Comparison of ENCODE assay signal across 8 mouse cellular contexts in genomic region chr4:139252051-139252760, GRCm38 (mm10). TPM values are rescaled to one million over a fixed set of nuclear protein-coding genes. Genes with fewer than 3 reads are reported as not detected.
DNase-seq lines count a peak whose midpoint lies in the region; ATAC-seq and TF ChIP-seq lines count a peak whose summit lies in the region.

No protein-coding gene starts in this region.

- H3K36me3 ChIP-seq in heart, embryonic 12.5 days, result peaks cover 18% of the 10 kb centered on the region
- H3K36me3 ChIP-seq in kidney, postnatal 0 days (ENCODE audit: insufficient read depth, low read length), result peaks cover 3% of the 10 kb centered on the region; the same call in 1 of the 2 replicates
- peaks cover 21% of the 10 kb centered on the region for H3K36me3 ChIP-seq in liver, embryonic 13.5 days
- no peaks in the 10 kb centered on the region for H3K36me3 ChIP-seq in neural tube, embryonic 11.5 days (ENCODE audit: control insufficient read depth, insufficient read depth, low read length)
- H3K36me3 ChIP-seq in stomach, embryonic 16.5 days (ENCODE audit: control insufficient read depth, insufficient read depth, low read length), result no peaks in the 10 kb centered on the region

- 60% methylated on average over 22 of the region's 22 CpGs for WGBS in heart, embryonic 12.5 days
- WGBS in kidney, postnatal 0 days, result 34% methylated on average over 22 of the region's 22 CpGs
- 59% methylated on average over 22 of the region's 22 CpGs for WGBS in liver, embryonic 13.5 days (ENCODE audit: insufficient replicate concordance)
- 52% methylated on average over 22 of the region's 22 CpGs for WGBS in neural tube, embryonic 11.5 days
- 38% methylated on average over 22 of the region's 22 CpGs for WGBS in stomach, embryonic 16.5 days

- no peaks in the 10 kb centered on the region for H3K9me3 ChIP-seq in heart, embryonic 12.5 days (replicated peaks)
- no peaks in the 10 kb centered on the region for H3K9me3 ChIP-seq in kidney, postnatal 0 days (replicated peaks; ENCODE audit: low read length)
- H3K9me3 ChIP-seq in liver, embryonic 13.5 days (replicated peaks), result no peaks in the 10 kb centered on the region
- H3K9me3 ChIP-seq in neural tube, embryonic 11.5 days (ENCODE audit: control insufficient read depth, low read length), result no peaks in the 10 kb centered on the region
- H3K9me3 ChIP-seq in stomach, embryonic 16.5 days (replicated peaks; ENCODE audit: control insufficient read depth, low read length), result no peaks in the 10 kb centered on the region

- peaks cover 39% of the 10 kb centered on the region for H3K4me1 ChIP-seq in bone marrow macrophage, adult 2 months (ENCODE audit: control insufficient read depth, insufficient read depth, low read length)
- peaks cover 51% of the 10 kb centered on the region for H3K4me1 ChIP-seq in embryonic fibroblast, embryonic 13.5 days (ENCODE audit: control insufficient read depth, insufficient read depth, low read length)
- peaks cover 61% of the 10 kb centered on the region for H3K4me1 ChIP-seq in heart, embryonic 12.5 days (replicated peaks)
- peaks cover 20% of the 10 kb centered on the region for H3K4me1 ChIP-seq in kidney, postnatal 0 days (replicated peaks; ENCODE audit: insufficient read depth, low read length)
- H3K4me1 ChIP-seq in liver, embryonic 13.5 days (replicated peaks), result peaks cover 40% of the 10 kb centered on the region
- peaks cover 19% of the 10 kb centered on the region for H3K4me1 ChIP-seq in neural tube, embryonic 11.5 days (ENCODE audit: control insufficient read depth, insufficient read depth, low read length)
- H3K4me1 ChIP-seq in stomach, embryonic 16.5 days (ENCODE audit: control insufficient read depth, insufficient read depth, low read length), result peaks cover 36% of the 10 kb centered on the region

- ATAC-seq in heart, embryonic 12.5 days (ENCODE audit: insufficient number of reproducible peaks, low FRiP score), result no peak
- ATAC-seq in kidney, postnatal 0 days (replicated peaks; ENCODE audit: low FRiP score, low read depth), result peak; percentile 40; the same call in 1 of the 2 replicates
- ATAC-seq in liver, embryonic 13.5 days (ENCODE audit: low read depth), result peak; percentile 34; the same call in 1 of the 2 replicates
- ATAC-seq in neural tube, embryonic 11.5 days (ENCODE audit: insufficient read depth, low FRiP score, low TSS enrichment), result no peak
- peak; percentile 30; the same call in 1 of the 2 replicates for ATAC-seq in stomach, embryonic 16.5 days (ENCODE audit: insufficient read depth, low FRiP score)

- DNase-seq in CD4-positive, CD25-positive, alpha-beta regulatory T cell, adult 2 months (ENCODE audit: low read depth, low spot score), result peak; percentile 83
- peak; percentile 89 for DNase-seq in kidney, postnatal 0 days (ENCODE audit: low spot score)
- DNase-seq in liver, embryonic 13.5 days, result peak; percentile 42
- DNase-seq in neural tube, embryonic 11.5 days (ENCODE audit: low spot score), result peak; percentile 81

- H3K4me3 ChIP-seq in bone marrow macrophage, adult 2 months (ENCODE audit: insufficient read depth, low read length), result no peak overlapping the region
- no peak overlapping the region for H3K4me3 ChIP-seq in embryonic fibroblast, embryonic 13.5 days (ENCODE audit: insufficient read depth, low read length)
- H3K4me3 ChIP-seq in heart, embryonic 12.5 days, result no peak overlapping the region
- H3K4me3 ChIP-seq in kidney, postnatal 0 days (replicated peaks; ENCODE audit: low read depth, low read length), result no peak overlapping the region
- no peak overlapping the region for H3K4me3 ChIP-seq in liver, embryonic 13.5 days (replicated peaks)
- H3K4me3 ChIP-seq in neural tube, embryonic 11.5 days (ENCODE audit: low read depth, low read length), result no peak overlapping the region
- no peak overlapping the region for H3K4me3 ChIP-seq in stomach, embryonic 16.5 days (replicated peaks; ENCODE audit: low read length)

- TF ChIP-seq POLR2A in bone marrow macrophage, adult 2 months (IDR thresholded peaks at IDR 0.05; ENCODE audit: borderline replicate concordance, low read depth, low read length), result no peak
- no peak for TF ChIP-seq POLR2A in embryonic fibroblast, embryonic 13.5 days (IDR thresholded peaks at IDR 0.05; ENCODE audit: low read depth, low read length)

- H3K4me2 ChIP-seq in heart, embryonic 12.5 days, result no peak overlapping the region
- no peak overlapping the region for H3K4me2 ChIP-seq in kidney, postnatal 0 days (ENCODE audit: low read length)
- H3K4me2 ChIP-seq in liver, embryonic 13.5 days, result no peak overlapping the region
- no peak overlapping the region for H3K4me2 ChIP-seq in neural tube, embryonic 11.5 days (ENCODE audit: low read depth)
- H3K4me2 ChIP-seq in stomach, embryonic 16.5 days (ENCODE audit: low read depth, low read length), result peak overlapping the region; percentile 15; the same call in 1 of the 2 replicates

- peak; percentile 81 for TF ChIP-seq CTCF in bone marrow macrophage, adult 2 months (IDR thresholded peaks at IDR 0.05; ENCODE audit: low read depth, low read length)
- TF ChIP-seq CTCF in embryonic fibroblast, embryonic 13.5 days (IDR thresholded peaks at IDR 0.05; ENCODE audit: borderline replicate concordance, insufficient read depth, low read length), result peak; percentile 67
- TF ChIP-seq CTCF in kidney, postnatal 0 days (IDR thresholded peaks at IDR 0.05; ENCODE audit: low read depth), result peak; percentile 84

- no peaks in the 10 kb centered on the region for H3K27me3 ChIP-seq in heart, embryonic 12.5 days (replicated peaks)
- H3K27me3 ChIP-seq in kidney, postnatal 0 days (ENCODE audit: insufficient read depth, low read length), result no peaks in the 10 kb centered on the region
- H3K27me3 ChIP-seq in liver, embryonic 13.5 days, result no peaks in the 10 kb centered on the region
- no peaks in the 10 kb centered on the region for H3K27me3 ChIP-seq in neural tube, embryonic 11.5 days (ENCODE audit: control insufficient read depth, insufficient read depth, low read length)
- no peaks in the 10 kb centered on the region for H3K27me3 ChIP-seq in stomach, embryonic 16.5 days (ENCODE audit: control insufficient read depth, insufficient read depth, low read length)

- H3K9ac ChIP-seq in heart, embryonic 12.5 days, result 0 out of 2 replicates have a peak overlapping the region, but pooled peaks have one; percentile 3
- no peak overlapping the region for H3K9ac ChIP-seq in kidney, postnatal 0 days (ENCODE audit: low read depth, low read length)
- no peak overlapping the region for H3K9ac ChIP-seq in liver, embryonic 13.5 days
- H3K9ac ChIP-seq in neural tube, embryonic 11.5 days (ENCODE audit: low read length), result no peak overlapping the region
- H3K9ac ChIP-seq in stomach, embryonic 16.5 days (ENCODE audit: low read length), result peak overlapping the region; percentile 52

- peak overlapping the region; percentile 41 for H3K27ac ChIP-seq in bone marrow macrophage, adult 2 months (ENCODE audit: insufficient read depth, low read depth, low read length)
- peak overlapping the region; percentile 57 for H3K27ac ChIP-seq in embryonic fibroblast, embryonic 13.5 days (ENCODE audit: insufficient read depth, low read length)
- no peak overlapping the region for H3K27ac ChIP-seq in heart, embryonic 12.5 days (ENCODE audit: poor library complexity, severe bottlenecking)
- H3K27ac ChIP-seq in kidney, postnatal 0 days, result peak overlapping the region; percentile 42; the same call in 1 of the 2 replicates
- H3K27ac ChIP-seq in liver, embryonic 13.5 days, result no peak overlapping the region
- 0 out of 2 replicates have a peak overlapping the region, but pooled peaks have one; percentile 23 for H3K27ac ChIP-seq in neural tube, embryonic 11.5 days (ENCODE audit: low read depth, low read length)
- H3K27ac ChIP-seq in stomach, embryonic 16.5 days (ENCODE audit: low read length), result peak overlapping the region; percentile 83

RNA-seq across cellular contexts. Expression of gene Pqlc2, which starts 58.3 kb away (rescaled TPM):
- polyA plus RNA-seq in bone marrow macrophage, adult 2 months (2012; ENCODE audit: insufficient read depth, insufficient read length, missing spikeins), result 22.5 and 26.7 TPM in 2 replicates
- 11.3 and 12.3 TPM in 2 replicates for polyA plus RNA-seq in embryonic fibroblast, embryonic 13.5 days (2011; ENCODE audit: insufficient read length, low read depth, missing spikeins)
- polyA plus RNA-seq in heart, embryonic 12.5 days (2016; fragmentation: Nextera tagmentation; extraction: Ambion mirVana), result 10.6 and 11.3 TPM in 2 replicates
- polyA plus RNA-seq in kidney, postnatal 0 days (2015; fragmentation: Nextera tagmentation; extraction: Ambion mirVana), result 21.3 and 24.0 TPM in 2 replicates
- 9.7 and 10.3 TPM in 2 replicates for polyA plus RNA-seq in liver, embryonic 13.5 days (2015; fragmentation: Nextera tagmentation; extraction: Ambion mirVana)
- polyA plus RNA-seq in neural tube, embryonic 11.5 days (2014; fragmentation: Nextera tagmentation; extraction: Ambion mirVana), result 12.8 and 13.2 TPM in 2 replicates
- polyA plus RNA-seq in stomach, embryonic 16.5 days (2015; fragmentation: Nextera tagmentation; extraction: Ambion mirVana), result 14.8 and 18.4 TPM in 2 replicates

RNA-seq across cellular contexts. Expression of gene Akr7a5, which starts 58.3 kb away (rescaled TPM):
- 17.5 and 19.3 TPM in 2 replicates for polyA plus RNA-seq in bone marrow macrophage, adult 2 months (2012; ENCODE audit: insufficient read depth, insufficient read length, missing spikeins)
- 17.1 and 18.1 TPM in 2 replicates for polyA plus RNA-seq in embryonic fibroblast, embryonic 13.5 days (2011; ENCODE audit: insufficient read length, low read depth, missing spikeins)
- polyA plus RNA-seq in heart, embryonic 12.5 days (2016; fragmentation: Nextera tagmentation; extraction: Ambion mirVana), result 51.5 and 54.1 TPM in 2 replicates
- polyA plus RNA-seq in kidney, postnatal 0 days (2015; fragmentation: Nextera tagmentation; extraction: Ambion mirVana), result 220 and 232 TPM in 2 replicates
- polyA plus RNA-seq in liver, embryonic 13.5 days (2015; fragmentation: Nextera tagmentation; extraction: Ambion mirVana), result 39.8 and 40.0 TPM in 2 replicates
- 73.1 and 73.8 TPM in 2 replicates for polyA plus RNA-seq in neural tube, embryonic 11.5 days (2014; fragmentation: Nextera tagmentation; extraction: Ambion mirVana)
- polyA plus RNA-seq in stomach, embryonic 16.5 days (2015; fragmentation: Nextera tagmentation; extraction: Ambion mirVana), result 105 TPM in 2 replicates

RNA-seq across cellular contexts. Expression of gene Capzb, which starts 59.5 kb away (rescaled TPM):
- 483 and 496 TPM in 2 replicates for polyA plus RNA-seq in bone marrow macrophage, adult 2 months (2012; ENCODE audit: insufficient read depth, insufficient read length, missing spikeins)
- polyA plus RNA-seq in embryonic fibroblast, embryonic 13.5 days (2011; ENCODE audit: insufficient read length, low read depth, missing spikeins), result 355 and 440 TPM in 2 replicates
- 395 and 402 TPM in 2 replicates for polyA plus RNA-seq in heart, embryonic 12.5 days (2016; fragmentation: Nextera tagmentation; extraction: Ambion mirVana)
- polyA plus RNA-seq in kidney, postnatal 0 days (2015; fragmentation: Nextera tagmentation; extraction: Ambion mirVana), result 304 and 348 TPM in 2 replicates
- 173 and 198 TPM in 2 replicates for polyA plus RNA-seq in liver, embryonic 13.5 days (2015; fragmentation: Nextera tagmentation; extraction: Ambion mirVana)
- 263 and 269 TPM in 2 replicates for polyA plus RNA-seq in neural tube, embryonic 11.5 days (2014; fragmentation: Nextera tagmentation; extraction: Ambion mirVana)
- polyA plus RNA-seq in stomach, embryonic 16.5 days (2015; fragmentation: Nextera tagmentation; extraction: Ambion mirVana), result 421 and 434 TPM in 2 replicates

Comparison
In these comparisons a context has a peak if more than half of its experiments do, and no peak if none do; other contexts are left out.
1. H3K27ac ChIP-seq: peak in bone marrow macrophage, adult 2 months (single experiment), embryonic fibroblast, embryonic 13.5 days (single experiment), kidney, postnatal 0 days (single experiment), neural tube, embryonic 11.5 days (single experiment) and stomach, embryonic 16.5 days (single experiment); none in heart, embryonic 12.5 days (single experiment) and liver, embryonic 13.5 days (single experiment).
2. ATAC-seq: peak in kidney, postnatal 0 days (single experiment), liver, embryonic 13.5 days (single experiment) and stomach, embryonic 16.5 days (single experiment); none in heart, embryonic 12.5 days (single experiment) and neural tube, embryonic 11.5 days (single experiment).
3. H3K9ac ChIP-seq: peak in heart, embryonic 12.5 days (single experiment) and stomach, embryonic 16.5 days (single experiment); none in kidney, postnatal 0 days (single experiment), liver, embryonic 13.5 days (single experiment) and neural tube, embryonic 11.5 days (single experiment).
4. Peak in every context shown above with its lines, with median percentiles within 50 percentile points of each other: DNase-seq and CTCF ChIP-seq.